ENCODE assay signal across 16 mouse cellular contexts in genomic region chr12:13119653-13120052, GRCm38 (mm10).
DNase-seq lines count a peak whose midpoint lies in the region; ATAC-seq and TF ChIP-seq lines count a peak whose summit lies in the region.
"Had no signal": no experiment of that assay in that cellular context is flagged by ENCODE, and none has a peak within 500 bp of the region (broad histone marks: within the 10 kb centered on the region; RNA-seq: fewer than 3 reads in every experiment).

No protein-coding gene starts in this region.

- H3K9me3 ChIP-seq in heart, embryonic 12.5 days (replicated peaks) = no peaks in the 10 kb centered on the region
- no peaks in the 10 kb centered on the region for H3K9me3 ChIP-seq in stomach, embryonic 14.5 days (ENCODE audit: control insufficient read depth, low read depth, low read length)
- H3K9me3 ChIP-seq in stomach, postnatal 0 days (ENCODE audit: control insufficient read depth, low read length) = no peaks in the 10 kb centered on the region
- H3K9me3 ChIP-seq: embryonic facial prominence, embryonic 13.5 days; forebrain, embryonic 12.5 days; megakaryocyte, embryonic 14.5 days; neural tube, embryonic 12.5 days had no signal

- H3K4me2 ChIP-seq in heart, embryonic 12.5 days = no peak overlapping the region
- no peak overlapping the region for H3K4me2 ChIP-seq in stomach, embryonic 14.5 days (replicated peaks; ENCODE audit: low read depth, low read length)
- no peak overlapping the region for H3K4me2 ChIP-seq in stomach, postnatal 0 days (replicated peaks; ENCODE audit: low read depth)
- H3K4me2 ChIP-seq: embryonic facial prominence, embryonic 13.5 days; forebrain, embryonic 12.5 days; neural tube, embryonic 12.5 days had no signal

- no peak for TF ChIP-seq EP300 in stomach, postnatal 0 days (optimal IDR thresholded peaks at IDR 0.05)

- DNase-seq in heart, adult 11 months = no peak
- no peak for DNase-seq in stomach, postnatal 0 days (ENCODE audit: low spot score)
- peak; percentile 66 for DNase-seq in kidney, postnatal 14 days
- no peak for DNase-seq in B cell, adult 2 months
- DNase-seq in cerebellum, postnatal 25 days = no peak
- DNase-seq: layer of hippocampus, postnatal 36 days; right cerebral cortex, postnatal 4 days; thymus, adult 2 months had no signal

- peak overlapping the region; percentile 44; the same call in 1 of the 2 replicates for H3K27ac ChIP-seq in heart, embryonic 12.5 days (ENCODE audit: poor library complexity, severe bottlenecking)
- H3K27ac ChIP-seq in stomach, embryonic 14.5 days (ENCODE audit: low read length) = 0 out of 2 replicates have a peak overlapping the region, but pooled peaks have one; percentile 2
- H3K27ac ChIP-seq in stomach, postnatal 0 days (replicated peaks) = no peak overlapping the region
- H3K27ac ChIP-seq: embryonic facial prominence, embryonic 13.5 days; forebrain, embryonic 12.5 days; hindbrain, postnatal 0 days; liver, embryonic 14.5 days; neural tube, embryonic 12.5 days had no signal

- H3K4me1 ChIP-seq in heart, embryonic 12.5 days (replicated peaks) = peaks cover 55% of the 10 kb centered on the region
- peaks cover 5% of the 10 kb centered on the region; the same call in 1 of the 2 replicates for H3K4me1 ChIP-seq in stomach, embryonic 14.5 days (ENCODE audit: control insufficient read depth, insufficient read depth, low read length)
- H3K4me1 ChIP-seq in stomach, postnatal 0 days (replicated peaks; ENCODE audit: control insufficient read depth, insufficient read depth) = no peaks in the 10 kb centered on the region
- H3K4me1 ChIP-seq: megakaryocyte, embryonic 14.5 days had no signal

- no peak overlapping the region for H3K4me3 ChIP-seq in heart, embryonic 12.5 days
- no peak overlapping the region for H3K4me3 ChIP-seq in stomach, embryonic 14.5 days (ENCODE audit: low read depth, low read length)
- H3K4me3 ChIP-seq in stomach, postnatal 0 days (ENCODE audit: low read depth, low read length) = no peak overlapping the region
- H3K4me3 ChIP-seq: embryonic facial prominence, embryonic 13.5 days; forebrain, embryonic 12.5 days; megakaryocyte, embryonic 14.5 days; neural tube, embryonic 12.5 days had no signal

- WGBS in heart, embryonic 12.5 days = 70% methylated on average over 3 of the region's 3 CpGs
- 77% methylated on average over 3 of the region's 3 CpGs for WGBS in stomach, embryonic 14.5 days
- WGBS in stomach, postnatal 0 days = 71% methylated on average over 3 of the region's 3 CpGs

- H3K9ac ChIP-seq in heart, embryonic 12.5 days = no peak overlapping the region
- H3K9ac ChIP-seq in stomach, embryonic 14.5 days (replicated peaks; ENCODE audit: low read depth, low read length) = no peak overlapping the region
- H3K9ac ChIP-seq in stomach, postnatal 0 days (ENCODE audit: low read length) = no peak overlapping the region
- H3K9ac ChIP-seq: embryonic facial prominence, embryonic 13.5 days; forebrain, embryonic 12.5 days; liver, embryonic 14.5 days; neural tube, embryonic 12.5 days had no signal

- ATAC-seq in heart, embryonic 12.5 days (ENCODE audit: insufficient number of reproducible peaks, low FRiP score) = no peak
- ATAC-seq in stomach, embryonic 14.5 days (ENCODE audit: insufficient number of reproducible peaks, insufficient read depth, low FRiP score, low read depth) = no peak
- ATAC-seq in stomach, postnatal 0 days (ENCODE audit: low FRiP score, low TSS enrichment) = no peak
- ATAC-seq: hindbrain, postnatal 0 days had no signal

- no peaks in the 10 kb centered on the region for H3K27me3 ChIP-seq in heart, embryonic 12.5 days (replicated peaks)
- no peaks in the 10 kb centered on the region for H3K27me3 ChIP-seq in stomach, embryonic 14.5 days (ENCODE audit: control insufficient read depth, insufficient read depth, low read length)
- H3K27me3 ChIP-seq in stomach, postnatal 0 days (ENCODE audit: control insufficient read depth, insufficient read depth, low read length) = no peaks in the 10 kb centered on the region
- H3K27me3 ChIP-seq: embryonic facial prominence, embryonic 13.5 days; forebrain, embryonic 12.5 days; neural tube, embryonic 12.5 days had no signal

- TF ChIP-seq CTCF in stomach, postnatal 0 days (IDR thresholded peaks at IDR 0.05; ENCODE audit: low read depth) = no peak

- H3K36me3 ChIP-seq in heart, embryonic 12.5 days = no peaks in the 10 kb centered on the region
- H3K36me3 ChIP-seq in stomach, embryonic 14.5 days (ENCODE audit: control insufficient read depth, insufficient read depth, low read length) = no peaks in the 10 kb centered on the region
- H3K36me3 ChIP-seq in stomach, postnatal 0 days (ENCODE audit: control insufficient read depth, insufficient read depth, low read length) = no peaks in the 10 kb centered on the region
- H3K36me3 ChIP-seq: embryonic facial prominence, embryonic 13.5 days; forebrain, embryonic 12.5 days; neural tube, embryonic 12.5 days had no signal
